Mouse (Mus musculus): ENCODE measurements around the gene Slc3a1. TPM values are rescaled to one million over a fixed set of nuclear protein-coding genes. Genes with fewer than 3 reads are reported as not detected.
A peak's percentile ranks its signal among the peaks of the same experiment; 100 is the strongest.

Gene Slc3a1
- polyA plus RNA-seq, 1 experiment from 2014 or later: 0.31 TPM

- peaks cover 16% of the 10 kb centered on the region for H3K4me1 ChIP-seq
- ATAC-seq (ENCODE audit: low FRiP score): peak; percentile 57; the same call in 1 of the 2 replicates
- peak overlapping the region; percentile 29 for H3K4me2 ChIP-seq
- no peak overlapping the region for H3K4me3 ChIP-seq (replicated peaks)
- 13% methylated on average over 11 of the region's 11 CpGs for WGBS
- 0 out of 2 replicates have a peak overlapping the region, but pooled peaks have one; percentile 17 for H3K9ac ChIP-seq
- H3K36me3 ChIP-seq (replicated peaks): peaks cover 59% of the 10 kb centered on the region
- H3K9me3 ChIP-seq: no peaks in the 10 kb centered on the region
- H3K27me3 ChIP-seq: no peaks in the 10 kb centered on the region
- H3K27ac ChIP-seq: peak overlapping the region; percentile 59
These were observed 44.2 kb downstream of the Slc3a1 start for GRCm38 (mm10) chr17:85072383-85072782.

- peak overlapping the region; percentile 29 for H3K4me2 ChIP-seq
- WGBS: 34% methylated on average over 7 of the region's 7 CpGs
- no peak overlapping the region for H3K4me3 ChIP-seq (replicated peaks)
- H3K9ac ChIP-seq: no peak overlapping the region
- H3K36me3 ChIP-seq (replicated peaks): peaks cover 62% of the 10 kb centered on the region
- peaks cover 16% of the 10 kb centered on the region for H3K4me1 ChIP-seq
- no peaks in the 10 kb centered on the region for H3K27me3 ChIP-seq
- ATAC-seq (ENCODE audit: low FRiP score): no peak
- H3K9me3 ChIP-seq: no peaks in the 10 kb centered on the region
- peak overlapping the region; percentile 59; the same call in 1 of the 2 replicates for H3K27ac ChIP-seq
These were observed 45.0 kb downstream of the Slc3a1 start for GRCm38 (mm10) chr17:85073214-85073613.

- ATAC-seq (ENCODE audit: low FRiP score): no peak
- no peak overlapping the region for H3K27ac ChIP-seq
- no peaks in the 10 kb centered on the region for H3K9me3 ChIP-seq
- peaks cover 16% of the 10 kb centered on the region for H3K4me1 ChIP-seq
- no peaks in the 10 kb centered on the region for H3K27me3 ChIP-seq
- 98% methylated on average over 4 of the region's 4 CpGs for WGBS
- no peak overlapping the region for H3K9ac ChIP-seq
- peaks cover 62% of the 10 kb centered on the region for H3K36me3 ChIP-seq (replicated peaks)
- no peak overlapping the region for H3K4me3 ChIP-seq (replicated peaks)
- no peak overlapping the region for H3K4me2 ChIP-seq
These were observed 45.9 kb downstream of the Slc3a1 start for GRCm38 (mm10) chr17:85074083-85074482.

- Histone ChIP-seq H3K9me3 (no peaks in the 10 kb centered on the region), H3K4me3 (replicated peaks) (no peak overlapping the region), H3K9ac (no peak overlapping the region), H3K27me3 (no peaks in the 10 kb centered on the region), H3K4me2 (no peak overlapping the region), H3K4me1 (no peaks in the 10 kb centered on the region), H3K36me3 (replicated peaks) (peaks cover 49% of the 10 kb centered on the region), H3K27ac (no peak overlapping the region)
- ATAC-seq (ENCODE audit: low FRiP score): no peak
- 93% methylated on average over 3 of the region's 3 CpGs for WGBS
These were observed 51.1 kb downstream of the Slc3a1 start for GRCm38 (mm10) chr17:85079276-85079675.

GRCm38 (mm10) chr17:85080781-85081180, 52.6 kb downstream of the Slc3a1 start:
- H3K4me1 ChIP-seq: no peaks in the 10 kb centered on the region
- no peak for ATAC-seq (ENCODE audit: low FRiP score)
- no peak overlapping the region for H3K4me2 ChIP-seq
- no peak overlapping the region for H3K4me3 ChIP-seq (replicated peaks)
- H3K27me3 ChIP-seq: no peaks in the 10 kb centered on the region
- H3K9me3 ChIP-seq: no peaks in the 10 kb centered on the region
- H3K9ac ChIP-seq: no peak overlapping the region
- no peak overlapping the region for H3K27ac ChIP-seq
- WGBS: 94% methylated on average over 11 of the region's 11 CpGs
- peaks cover 41% of the 10 kb centered on the region for H3K36me3 ChIP-seq (replicated peaks)

GRCm38 (mm10) chr17:85085335-85085734, 57.2 kb downstream of the Slc3a1 start:
- Histone ChIP-seq H3K36me3 (replicated peaks) (peaks cover 6% of the 10 kb centered on the region), H3K27ac (no peak overlapping the region), H3K9me3 (no peaks in the 10 kb centered on the region), H3K4me2 (no peak overlapping the region), H3K9ac (no peak overlapping the region), H3K4me1 (peaks cover 18% of the 10 kb centered on the region), H3K27me3 (no peaks in the 10 kb centered on the region), H3K4me3 (replicated peaks) (no peak overlapping the region)
- WGBS: 100% methylated on average over 2 of the region's 2 CpGs
- ATAC-seq (ENCODE audit: low FRiP score): no peak

GRCm38 (mm10) chr17:85086501-85086900, 58.3 kb downstream of the Slc3a1 start:
- Histone ChIP-seq H3K27me3 (no peaks in the 10 kb centered on the region), H3K27ac (no peak overlapping the region), H3K9me3 (no peaks in the 10 kb centered on the region), H3K4me1 (peaks cover 24% of the 10 kb centered on the region), H3K4me2 (no peak overlapping the region), H3K9ac (no peak overlapping the region), H3K36me3 (replicated peaks) (no peaks in the 10 kb centered on the region), H3K4me3 (replicated peaks) (no peak overlapping the region)
- no peak for ATAC-seq (ENCODE audit: low FRiP score)
- 83% methylated on average over 1 of the region's 1 CpGs for WGBS

GRCm38 (mm10) chr17:85087591-85087990, 59.4 kb downstream of the Slc3a1 start:
- H3K27me3 ChIP-seq: no peaks in the 10 kb centered on the region
- no peak overlapping the region for H3K27ac ChIP-seq
- peaks cover 27% of the 10 kb centered on the region for H3K4me1 ChIP-seq
- H3K9ac ChIP-seq: no peak overlapping the region
- H3K4me3 ChIP-seq (replicated peaks): no peak overlapping the region
- no peaks in the 10 kb centered on the region for H3K36me3 ChIP-seq (replicated peaks)
- ATAC-seq (ENCODE audit: low FRiP score): no peak
- 91% methylated on average over 5 of the region's 5 CpGs for WGBS
- H3K4me2 ChIP-seq: no peak overlapping the region
- H3K9me3 ChIP-seq: no peaks in the 10 kb centered on the region

GRCm38 (mm10) chr17:85088401-85088800, 60.2 kb downstream of the Slc3a1 start:
- Histone ChIP-seq H3K36me3 (replicated peaks) (no peaks in the 10 kb centered on the region), H3K4me2 (no peak overlapping the region), H3K4me3 (replicated peaks) (no peak overlapping the region), H3K27me3 (no peaks in the 10 kb centered on the region), H3K4me1 (peaks cover 27% of the 10 kb centered on the region), H3K27ac (no peak overlapping the region), H3K9ac (no peak overlapping the region), H3K9me3 (no peaks in the 10 kb centered on the region)
- ATAC-seq (ENCODE audit: low FRiP score): no peak
- 89% methylated on average over 11 of the region's 11 CpGs for WGBS

GRCm38 (mm10) chr17:85089011-85089410, 60.8 kb downstream of the Slc3a1 start:
- Histone ChIP-seq H3K36me3 (replicated peaks) (no peaks in the 10 kb centered on the region), H3K9ac (0 out of 2 replicates have a peak overlapping the region, but pooled peaks have one; percentile 77)
- no peak for ATAC-seq (ENCODE audit: low FRiP score)

GRCm38 (mm10) chr17:85089621-85090020, 61.4 kb downstream of the Slc3a1 start:
- peaks cover 27% of the 10 kb centered on the region for H3K4me1 ChIP-seq
- peak overlapping the region; percentile 80 for H3K4me2 ChIP-seq
- H3K36me3 ChIP-seq (replicated peaks): no peaks in the 10 kb centered on the region
- peak; percentile 7; the same call in 1 of the 2 replicates for ATAC-seq (ENCODE audit: low FRiP score)
- 0% methylated on average over 16 of the region's 16 CpGs for WGBS
- no peaks in the 10 kb centered on the region for H3K27me3 ChIP-seq
- H3K9ac ChIP-seq: peak overlapping the region; percentile 77
- no peaks in the 10 kb centered on the region for H3K9me3 ChIP-seq
- peak overlapping the region; percentile 81 for H3K27ac ChIP-seq
- peak overlapping the region; percentile 91 for H3K4me3 ChIP-seq (replicated peaks)

More at GRCm38 (mm10) chr17:85089011-85089410, 60.8 kb downstream of the Slc3a1 start:
- Histone ChIP-seq H3K27me3 (no peaks in the 10 kb centered on the region), H3K27ac (no peak overlapping the region), H3K4me1 (peaks cover 27% of the 10 kb centered on the region), H3K9me3 (no peaks in the 10 kb centered on the region), H3K4me3 (replicated peaks) (peak overlapping the region; percentile 91), H3K4me2 (peak overlapping the region; percentile 80)
- 46% methylated on average over 6 of the region's 6 CpGs for WGBS

GRCm38 (mm10) chr17:85090120-85091099, 62.2 kb downstream of the Slc3a1 start, which contains the start of the genes Prepl and Camkmt:
Gene Prepl, minus strand, starts transcription at chr17:85090241.
Gene Camkmt, plus strand, starts transcription at chr17:85090552.
- Histone ChIP-seq H3K9ac (peak within 1 kb of the TSS; percentile 77), H3K4me3 (replicated peaks) (peak within 1 kb of the TSS; percentile 91), H3K36me3 (replicated peaks) (no peaks in the 10 kb centered on the region), H3K27me3 (no peaks in the 10 kb centered on the region), H3K27ac (peak within 1 kb of the TSS; percentile 81), H3K4me2 (peak within 1 kb of the TSS; percentile 80), H3K4me1 (peaks cover 27% of the 10 kb centered on the region), H3K9me3 (no peaks in the 10 kb centered on the region)
- ATAC-seq (ENCODE audit: low FRiP score): peak; percentile 99
- WGBS: under 1% methylated on average over 63 of the region's 63 CpGs
